Mouse (Mus musculus): Measurements from ENCODE around the gene Gtf2h3.

Gtf2h3 gene

DNA sequence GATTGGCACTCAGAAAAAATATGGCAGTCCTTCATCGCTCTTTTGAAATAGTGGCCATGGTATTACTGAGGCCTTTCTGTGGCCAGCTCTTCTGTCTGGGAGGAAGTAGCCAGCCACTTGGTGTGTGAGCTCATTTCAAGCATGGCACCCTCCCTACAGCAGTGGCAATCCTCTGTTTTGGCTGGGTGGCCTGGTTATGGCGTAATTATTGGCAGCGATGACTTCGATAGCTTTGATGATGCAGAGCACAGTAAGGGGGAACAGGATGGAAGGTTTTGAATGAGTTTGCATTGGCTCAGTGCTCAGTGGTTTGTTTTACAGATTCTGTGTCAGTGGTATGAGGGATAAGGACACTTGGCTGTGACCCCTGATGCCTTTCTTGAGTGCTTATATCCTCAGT is 57.8 kb downstream of the Gtf2h3 start:
- DNase-seq (ENCODE audit: low spot score in 2 of 2): no peak

DNA sequence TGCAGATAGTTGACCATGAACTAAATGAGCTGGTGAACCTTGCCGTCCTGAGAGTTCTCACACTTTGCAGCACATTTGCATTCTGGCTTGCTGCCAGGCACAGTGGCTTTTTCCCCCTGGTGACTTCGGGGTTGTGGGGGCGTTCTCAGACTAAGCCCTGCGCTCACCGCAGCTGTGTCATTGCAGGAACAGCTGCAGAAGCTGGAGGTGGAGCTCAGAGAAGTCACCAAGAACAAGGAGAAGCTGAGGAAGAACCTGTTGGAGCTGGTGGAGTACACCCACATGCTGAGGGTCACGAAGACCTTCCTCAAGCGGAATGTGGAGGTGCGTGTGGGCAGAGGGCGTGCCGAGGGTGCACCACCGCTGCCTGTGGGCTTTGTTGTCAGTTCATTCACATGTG is 58.4 kb downstream of the Gtf2h3 start:
- peak in 1 of 2 experiments; percentile 45 for DNase-seq (ENCODE audit: low spot score in 2 of 2)

DNA sequence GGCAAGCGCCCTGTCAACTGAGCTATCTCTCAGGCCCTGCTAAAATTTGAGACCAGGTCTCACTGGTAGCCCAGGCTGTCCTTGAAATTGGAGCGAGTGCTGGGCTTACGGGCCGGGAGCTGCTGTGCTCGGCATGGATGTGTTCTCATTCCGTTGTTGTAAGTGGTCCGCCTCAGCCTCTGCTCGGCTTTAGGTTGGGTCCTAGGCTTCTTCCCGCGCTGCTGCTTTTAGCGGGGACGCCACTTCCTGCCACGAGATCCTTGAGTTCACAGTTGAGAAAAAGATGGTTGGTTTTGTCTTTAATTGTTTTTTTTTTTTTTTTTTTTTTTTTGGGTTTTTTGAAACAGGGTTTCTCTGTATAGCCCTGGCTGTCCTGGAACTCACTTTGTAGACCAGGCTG is 58.9 kb downstream of the Gtf2h3 start:
- no peak for DNase-seq (ENCODE audit: low spot score in 2 of 2)
